Mouse (Mus musculus) cerebellum, adult 8-10 months (tissue): ENCODE measurements around the gene Fam184a.
"Not testable (repeated sequence)": the region's sequence is repeated elsewhere in the genome, so short reads cannot be mapped to it uniquely, and the experiment has no call there.

Source experiments
- DNase-seq: peaks from one replicate; pipeline ENCODE4 v3.0.0; 2022

Gene Fam184a

DNA sequence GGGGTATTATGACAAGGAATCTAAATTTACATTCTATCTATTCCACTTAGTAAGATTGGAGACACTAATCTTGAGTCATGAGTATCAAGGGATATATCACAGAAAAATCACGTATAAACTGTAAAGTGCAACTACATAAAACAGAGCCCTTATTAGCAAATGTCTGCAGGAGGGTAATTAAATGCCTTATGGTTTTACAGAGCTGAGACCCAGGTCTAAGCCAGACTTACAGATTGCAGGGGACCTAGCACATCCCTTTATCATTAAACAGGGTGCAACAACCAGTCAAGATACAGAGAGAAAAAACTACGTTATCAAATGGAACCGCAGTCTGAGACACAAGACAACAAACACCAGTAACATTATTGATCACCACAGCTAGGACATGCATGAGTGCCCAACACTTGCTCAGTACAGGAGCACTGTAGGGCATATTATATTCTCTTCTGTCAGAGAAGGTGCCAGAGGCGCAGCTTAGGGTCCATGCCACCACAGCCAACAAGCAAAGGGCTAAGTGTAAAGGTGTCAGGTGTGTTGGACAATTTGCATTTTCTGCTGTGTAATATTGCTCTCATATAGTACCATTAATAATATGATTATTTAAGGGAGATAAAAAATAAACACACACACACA is 61.9 kb downstream of the Fam184a start:
- no peak for DNase-seq

DNA sequence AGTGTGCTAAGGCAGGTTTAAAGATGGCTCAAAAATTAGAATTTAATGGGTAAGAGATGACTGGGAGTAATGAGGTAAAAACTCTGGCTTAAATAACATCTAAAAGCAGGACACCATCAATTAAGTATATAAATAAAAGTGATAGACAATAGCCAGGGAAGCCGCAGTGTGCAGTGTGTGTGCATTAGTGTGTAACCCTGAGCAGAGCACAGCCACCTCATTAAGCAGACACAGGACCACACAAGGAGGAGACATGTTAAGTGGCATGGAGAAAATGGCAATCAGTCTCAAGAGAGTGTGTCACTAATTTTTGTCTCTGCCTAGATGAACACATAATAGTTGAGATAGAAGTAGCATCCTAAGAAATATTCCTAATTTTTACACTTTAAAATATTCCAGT is 62.4 kb downstream of the Fam184a start:
- DNase-seq, result no peak

DNA sequence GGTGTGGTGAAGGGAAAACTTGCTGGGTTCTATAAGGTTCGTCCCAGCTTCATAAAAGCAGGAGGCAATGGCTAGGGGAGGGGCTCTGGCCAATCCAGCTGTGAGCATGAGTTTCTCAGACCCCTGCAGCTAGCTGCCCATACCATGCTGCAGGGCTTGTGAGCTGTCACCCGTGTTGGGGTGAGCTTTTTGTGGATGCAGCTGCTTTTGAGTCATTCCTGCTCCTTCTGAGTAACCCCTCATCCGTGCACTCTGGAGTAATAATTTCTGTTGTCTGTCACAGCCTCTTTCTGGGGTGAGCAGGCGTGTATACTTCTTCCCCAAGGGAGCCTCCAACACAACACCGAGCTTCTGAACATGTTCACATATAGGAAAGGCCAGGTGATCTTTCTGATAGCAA is 63.0 kb downstream of the Fam184a start:
- no peak for DNase-seq

DNA sequence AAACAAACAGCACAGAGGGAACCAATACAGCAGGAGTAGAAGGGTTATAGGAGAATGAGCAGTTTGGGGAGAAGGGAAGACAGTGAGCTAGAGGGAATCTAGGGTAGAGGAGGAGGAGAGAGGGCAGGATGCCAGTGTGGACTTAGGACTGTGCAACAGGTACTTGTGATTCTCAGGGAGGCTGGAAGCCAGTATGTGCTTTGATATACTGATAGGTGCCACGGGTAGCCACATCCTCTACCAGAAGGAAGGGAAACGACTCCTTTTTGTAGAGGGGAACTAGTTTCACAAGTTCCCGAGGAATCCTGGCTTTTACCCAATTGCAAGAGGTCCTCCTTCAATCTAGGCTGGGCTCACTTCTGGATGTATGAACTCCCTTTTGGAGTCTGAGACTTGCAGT is 65.1 kb downstream of the Fam184a start:
- DNase-seq, result no peak

DNA sequence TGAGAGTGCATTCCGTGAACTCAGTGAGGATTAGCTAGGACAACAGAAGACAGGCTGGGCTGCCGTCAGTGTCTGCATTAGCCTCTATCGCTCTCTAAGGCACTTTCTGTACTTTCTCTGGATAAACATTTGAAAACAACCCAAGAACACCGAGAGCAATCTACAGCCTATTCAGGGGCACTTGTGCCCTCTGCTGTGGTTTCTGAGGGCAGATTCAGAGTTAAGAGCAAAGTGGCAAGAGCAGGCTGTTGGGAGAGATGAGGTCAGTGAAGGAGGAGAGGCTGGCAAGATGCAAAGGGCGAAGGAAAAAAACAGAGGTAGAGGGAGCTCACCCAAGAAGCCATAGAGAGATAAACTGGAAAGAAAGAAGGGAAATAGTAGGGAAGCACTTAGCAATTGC is 67.7 kb downstream of the Fam184a start:
- no peak for DNase-seq

DNA sequence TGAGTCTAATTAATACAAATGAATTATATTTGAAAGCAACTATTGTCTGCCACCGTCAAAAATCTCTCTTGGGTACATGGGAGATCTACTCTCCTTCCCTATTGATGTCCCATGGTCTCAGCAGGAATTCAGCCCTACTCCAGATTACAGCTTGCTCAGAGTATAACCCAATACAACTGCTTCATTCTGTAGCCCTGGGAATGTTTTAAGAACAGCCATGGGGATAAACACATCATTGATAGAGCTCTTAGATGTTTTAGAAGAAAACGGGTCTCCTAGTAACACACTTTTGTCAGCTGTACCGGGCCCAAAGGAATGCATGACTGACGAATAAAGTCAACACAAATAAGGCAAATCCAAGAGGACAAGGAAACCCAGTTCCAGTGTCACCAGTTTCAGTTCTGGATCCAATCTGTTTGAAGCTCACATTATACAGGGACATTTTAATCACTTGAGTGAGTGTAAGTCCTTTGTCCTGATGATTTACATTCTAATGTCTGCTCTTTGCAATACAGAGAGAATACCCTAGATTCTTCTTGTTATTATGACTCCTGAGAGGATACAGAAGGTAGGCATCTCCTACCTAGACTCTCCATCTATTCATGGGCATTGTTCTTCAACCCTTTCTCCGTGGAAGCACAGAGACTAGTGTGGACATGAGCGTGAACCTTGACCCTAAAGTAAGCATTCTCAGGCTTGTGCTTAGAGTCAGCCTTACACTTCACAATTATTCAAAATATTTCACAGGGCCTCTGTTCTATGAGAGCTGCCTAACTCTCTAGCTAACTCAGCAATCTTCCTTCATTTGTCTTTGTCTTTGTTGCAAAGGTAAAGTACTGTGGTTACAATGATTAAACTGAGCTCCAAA is 71.0 kb downstream of the Fam184a start:
- no peak for DNase-seq

DNA sequence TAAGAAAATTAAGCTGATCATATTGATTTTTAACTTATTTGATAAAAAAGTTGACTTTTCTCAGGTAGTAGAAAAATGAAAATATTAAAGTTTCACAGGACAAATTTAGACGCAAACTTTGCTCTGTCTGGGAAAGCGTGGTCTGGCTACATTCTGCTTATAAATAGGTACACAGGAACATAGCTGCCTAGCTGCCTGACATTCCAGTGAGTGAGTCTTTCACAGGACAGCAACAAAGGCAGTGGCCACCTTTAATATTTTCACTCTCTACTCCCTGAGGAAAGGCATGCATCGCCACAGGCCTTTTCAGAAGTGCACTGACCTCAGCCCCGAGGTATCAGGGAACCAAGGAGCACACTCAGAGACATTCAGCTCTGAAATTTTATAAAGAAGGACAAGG is 89.1 kb downstream of the Fam184a start:
- no peak for DNase-seq

DNA sequence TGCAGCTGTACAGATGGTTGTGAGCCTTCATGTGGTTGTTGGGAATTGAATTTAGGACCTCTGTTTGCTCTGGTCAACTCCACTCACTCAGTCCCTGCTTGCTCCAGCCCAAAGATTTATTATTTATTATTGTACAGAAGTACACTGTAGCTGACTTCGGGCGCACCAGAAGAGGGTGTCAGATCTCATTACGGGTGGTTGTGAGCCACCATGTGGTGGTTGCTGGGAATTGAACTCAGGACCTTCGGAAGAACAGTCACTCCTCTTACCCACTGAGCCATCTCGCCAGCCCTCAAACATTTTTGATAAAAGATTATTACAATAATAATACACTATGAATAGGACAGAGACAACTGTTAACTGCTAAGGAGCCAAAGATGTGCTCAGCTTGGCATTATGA is 96.7 kb downstream of the Fam184a start:
- DNase-seq, result not testable (repeated sequence)

DNA sequence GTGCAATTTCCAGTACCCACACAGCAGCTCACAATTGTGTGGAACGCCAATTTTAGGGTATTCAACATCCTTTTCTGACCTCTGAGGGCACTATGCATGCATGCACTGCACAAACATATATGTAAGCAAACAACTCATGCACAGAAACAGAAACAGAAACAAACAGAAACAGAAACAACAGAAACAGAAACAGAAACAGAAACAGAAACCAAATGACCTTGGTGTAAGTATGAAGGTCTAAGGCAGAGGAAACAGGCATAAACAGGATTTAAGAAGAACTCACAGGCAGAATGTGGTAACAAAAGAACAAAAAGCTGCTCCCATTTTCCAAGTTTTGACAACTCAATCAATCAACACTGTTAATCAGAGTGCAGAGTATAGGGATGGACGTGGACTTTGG is 100.2 kb downstream of the Fam184a start:
- DNase-seq, result no peak

DNA sequence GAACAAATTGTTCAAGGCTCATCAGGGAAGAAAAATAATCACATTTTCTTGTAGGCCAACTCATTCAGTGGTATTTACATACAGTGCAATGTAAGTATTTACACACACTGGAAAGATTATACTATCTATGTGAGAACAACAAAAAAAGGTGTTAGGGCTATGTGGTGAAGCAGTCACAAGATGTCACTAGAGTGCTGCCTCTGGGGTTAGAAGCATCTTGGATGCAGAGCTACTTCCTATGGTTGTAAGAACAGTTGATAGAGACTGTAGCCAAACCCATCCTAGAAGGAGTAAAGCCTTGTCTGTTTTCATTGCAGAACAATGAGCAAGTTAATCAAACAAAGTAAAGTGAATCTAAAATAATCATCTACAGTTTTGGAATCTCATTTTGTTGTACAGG is 109.4 kb downstream of the Fam184a start:
- peak; percentile 48 for DNase-seq

DNA sequence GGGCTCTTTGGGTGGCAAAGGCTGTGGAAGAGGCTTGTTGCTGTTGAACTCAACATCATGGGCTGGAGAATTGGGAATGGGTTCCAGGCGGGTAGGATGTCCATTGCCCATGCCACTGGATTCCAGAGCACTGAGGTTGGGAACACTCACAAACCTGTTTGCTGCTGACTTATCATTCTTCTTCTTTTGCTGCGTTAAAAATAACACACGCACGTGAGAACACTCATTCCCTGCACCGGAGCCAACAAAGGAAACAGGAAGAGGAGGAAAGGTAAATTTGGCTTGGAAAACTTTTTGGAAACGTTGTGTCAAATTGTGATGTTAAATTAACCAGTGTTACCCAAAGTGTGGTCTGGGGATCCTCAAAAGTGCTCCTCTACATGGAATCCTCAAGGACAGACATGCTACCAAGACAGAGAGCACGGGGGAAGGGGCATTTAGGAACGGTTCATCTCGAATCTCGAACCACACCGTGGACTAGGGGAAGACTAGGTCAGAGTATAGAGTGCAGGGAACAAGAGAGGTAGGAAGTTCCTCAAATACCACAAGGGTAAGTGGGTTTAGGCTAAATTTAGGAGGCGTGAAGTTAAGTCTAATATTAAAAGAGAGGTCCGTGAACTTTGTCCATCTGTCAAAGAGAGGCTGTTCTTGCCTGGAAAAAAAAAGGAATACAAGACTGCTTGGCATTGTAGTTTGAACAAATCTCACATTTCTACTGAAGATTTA is 115.5 kb downstream of the Fam184a start:
- no peak for DNase-seq

DNA sequence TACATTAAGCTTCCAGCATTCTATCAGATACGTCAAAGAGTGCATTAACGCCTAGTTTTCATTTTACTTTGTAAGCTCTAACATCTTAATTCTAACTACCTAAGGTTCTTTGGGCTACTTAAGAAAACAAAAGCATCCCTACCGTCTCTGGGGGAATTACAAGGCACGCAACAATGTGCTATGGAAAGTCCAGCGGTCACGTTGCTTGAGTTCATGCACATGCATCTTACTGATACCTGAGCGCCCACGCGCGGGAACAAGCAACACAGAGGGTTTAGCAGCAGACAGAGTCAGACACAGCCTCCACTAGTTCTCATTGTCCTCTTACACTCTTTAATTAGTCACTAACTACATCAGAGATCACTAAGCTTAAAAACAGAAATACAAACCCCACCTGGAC is 116.8 kb downstream of the Fam184a start:
- no peak for DNase-seq

DNA sequence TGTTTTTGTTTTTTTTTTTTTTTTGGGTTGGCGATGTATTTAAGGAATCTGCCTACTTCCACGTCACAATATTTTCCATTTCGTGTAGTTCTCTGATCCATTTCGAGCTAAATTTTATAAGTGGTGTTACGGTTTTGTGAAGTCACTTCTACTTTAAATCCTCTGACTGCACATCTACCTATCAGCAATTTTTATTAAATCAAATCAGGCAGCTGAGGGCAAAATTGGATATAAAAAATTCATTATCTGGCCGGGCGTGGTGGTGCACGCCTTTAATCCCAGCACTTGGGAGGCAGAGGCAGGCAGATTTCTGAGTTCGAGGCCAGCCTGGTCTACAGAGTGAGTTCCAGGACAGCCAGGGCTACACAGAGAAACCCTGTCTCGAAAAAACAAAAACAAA is 120.6 kb downstream of the Fam184a start, which contains the start of gene Mcm9:
Gene Mcm9 (minus strand): TSS at position 101 of the 400 bp plus-strand sequence.
- DNase-seq, result not testable (repeated sequence)

DNA sequence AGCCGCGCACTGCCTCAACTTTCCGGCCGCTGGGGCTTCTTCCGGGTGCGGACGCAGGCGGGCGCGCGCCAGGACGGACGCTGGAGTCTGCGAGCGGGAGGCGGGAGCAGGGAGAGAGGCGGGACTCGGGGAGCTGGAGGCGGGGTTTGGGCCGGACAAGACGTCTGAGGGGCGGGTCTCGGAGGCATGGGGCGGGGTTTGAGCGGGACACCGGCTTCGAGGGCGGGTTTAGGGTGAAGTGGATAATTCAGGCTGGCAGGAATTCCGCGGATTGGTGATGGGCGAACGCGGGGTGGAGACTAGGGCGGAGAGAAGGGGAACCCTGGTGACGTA is 121.0 kb downstream of the Fam184a start:
- peak; percentile 97 for DNase-seq

DNA sequence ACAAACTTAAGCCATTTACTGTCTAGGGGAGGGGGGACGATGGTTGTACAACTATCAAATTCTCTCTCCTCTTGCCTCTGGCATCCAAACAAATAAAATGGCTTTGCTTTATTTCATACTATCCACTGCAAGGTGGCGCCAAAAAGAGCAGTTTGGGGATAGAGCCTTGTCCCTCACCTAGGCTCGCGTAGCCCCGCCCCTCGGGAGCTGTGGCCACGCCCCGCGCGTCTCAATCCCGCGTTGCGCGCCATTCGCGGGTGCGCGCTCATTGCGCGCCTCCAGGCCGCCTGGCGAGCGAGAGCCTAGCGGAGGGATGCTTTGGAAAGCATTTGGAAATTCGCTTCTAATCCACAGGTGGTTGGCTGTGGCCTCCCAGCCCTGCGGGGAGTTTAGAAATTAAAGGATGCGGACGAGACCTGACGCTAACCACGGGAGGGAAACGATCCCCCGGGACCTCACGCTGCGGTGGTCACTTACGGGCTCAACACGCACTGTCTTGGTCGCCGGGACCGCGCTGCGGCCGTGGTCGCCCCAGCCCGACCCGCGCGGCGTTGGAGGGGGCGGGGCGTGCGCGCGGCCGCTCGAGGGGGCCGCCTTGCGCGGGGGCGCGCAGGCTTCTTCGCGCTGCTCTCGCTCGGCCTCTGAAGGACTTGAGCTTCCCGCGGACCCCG is 121.5 kb downstream of the Fam184a start:
- peak; percentile 98 for DNase-seq

DNA sequence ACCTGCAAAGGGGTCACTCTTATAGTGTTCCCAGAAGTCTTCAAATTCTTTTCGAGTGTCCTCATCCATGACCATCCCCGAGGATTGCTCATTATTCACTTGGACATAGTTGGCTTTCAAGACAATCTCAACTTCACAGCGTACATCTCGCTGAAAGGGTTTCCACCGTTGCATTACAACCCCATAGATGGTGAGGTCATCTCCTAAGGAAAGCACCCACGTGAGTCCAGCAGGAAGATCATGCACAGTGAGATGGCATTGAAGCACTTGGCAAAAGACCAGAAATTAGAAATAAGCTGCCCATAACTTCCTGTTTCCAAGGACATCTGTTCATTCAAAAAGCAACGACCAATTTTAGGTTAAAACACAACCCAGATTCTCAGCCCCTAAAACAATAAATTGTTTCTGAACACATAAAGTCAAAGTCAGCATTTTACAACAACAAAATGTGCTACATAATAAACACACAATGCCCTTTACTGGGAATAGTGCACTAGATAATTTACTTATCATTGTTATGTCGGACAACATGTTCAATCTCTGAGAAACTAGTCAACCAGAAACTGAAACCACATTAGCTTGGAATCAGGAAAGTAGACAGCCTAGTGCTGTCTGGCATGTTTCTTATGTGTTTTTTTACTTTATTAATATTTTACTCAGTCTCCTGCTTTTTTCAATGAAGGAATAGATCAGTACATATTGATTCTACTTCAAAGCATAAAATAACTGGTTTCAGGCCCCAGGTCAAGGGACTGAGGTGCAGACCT is 134.9 kb downstream of the Fam184a start:
- DNase-seq, result no peak

DNA sequence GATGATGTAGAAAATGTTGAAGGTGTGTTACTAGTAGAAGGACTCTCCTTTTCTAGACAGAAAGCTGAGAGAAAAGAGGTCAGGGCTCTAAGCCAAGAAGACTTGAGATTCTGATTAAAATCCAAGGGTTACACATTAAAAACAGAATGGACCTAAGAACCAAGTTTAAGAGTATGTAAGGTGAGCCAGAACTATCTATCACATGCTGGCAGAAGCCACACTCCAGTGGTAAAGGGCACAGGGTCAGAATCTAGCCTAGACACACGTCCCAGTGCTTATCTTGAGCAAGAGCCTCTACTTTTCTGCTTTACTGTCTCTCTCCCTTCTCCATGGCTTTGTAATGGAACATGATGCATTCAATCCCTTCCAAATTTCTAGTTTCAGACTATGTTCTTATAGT is 137.0 kb downstream of the Fam184a start:
- DNase-seq, result no peak

DNA sequence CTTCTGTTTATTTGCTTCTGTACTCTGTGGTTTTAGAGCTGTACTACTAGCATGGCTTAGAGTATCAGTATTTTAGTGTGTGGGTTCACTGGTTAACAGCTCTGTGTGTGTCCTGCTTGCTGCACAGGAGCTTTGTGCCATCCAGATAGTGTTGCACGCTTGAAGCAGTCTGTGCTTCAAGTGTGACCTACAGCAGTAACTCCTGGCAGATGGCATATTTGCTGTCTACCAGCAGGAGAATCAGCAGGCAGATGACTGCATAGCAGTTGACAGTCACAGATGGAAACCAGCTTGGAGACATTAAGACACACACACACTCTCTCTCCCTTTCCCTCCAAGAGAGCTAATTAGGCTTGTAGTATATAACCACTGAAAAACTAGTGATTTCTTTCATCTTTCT is 138.8 kb downstream of the Fam184a start:
- peak; percentile 73 for DNase-seq

DNA sequence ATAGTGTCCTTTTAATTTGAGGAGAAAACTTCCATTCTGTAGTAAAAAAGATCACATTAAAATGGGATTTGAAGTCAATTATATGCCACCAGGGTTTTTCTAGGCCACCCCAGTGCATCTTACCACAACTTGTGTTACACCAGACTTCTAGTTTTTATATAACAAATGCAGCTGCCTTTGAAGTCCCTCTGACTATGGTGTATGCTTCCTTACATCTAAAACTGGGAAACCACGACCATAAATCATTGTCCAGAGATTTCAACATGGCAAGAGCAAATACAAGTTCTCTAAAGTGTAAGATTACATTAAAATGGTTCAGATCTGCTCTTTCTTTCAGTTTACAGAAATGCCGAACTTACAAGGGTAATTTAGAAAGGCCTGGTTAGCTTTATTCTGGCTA is 142.6 kb downstream of the Fam184a start:
- DNase-seq, result no peak

DNA sequence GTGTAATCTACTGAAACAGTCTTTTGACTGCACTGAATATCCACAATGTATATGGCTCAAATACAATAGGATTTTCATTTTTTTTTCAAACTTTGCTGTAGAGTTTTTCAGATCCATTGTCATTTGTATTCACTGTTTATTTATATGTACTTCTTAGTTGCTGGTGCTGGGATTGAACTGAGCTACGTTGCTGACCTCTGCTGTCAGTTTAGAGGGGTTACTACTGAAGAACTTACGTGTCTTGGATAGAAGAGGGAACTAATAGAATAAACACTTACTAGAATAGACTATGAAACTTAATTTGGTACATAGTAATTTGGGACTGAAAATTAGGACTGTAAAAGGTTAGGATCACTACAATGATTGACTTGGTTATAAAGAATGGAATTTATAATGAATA is 145.6 kb downstream of the Fam184a start:
- DNase-seq, result no peak

DNA sequence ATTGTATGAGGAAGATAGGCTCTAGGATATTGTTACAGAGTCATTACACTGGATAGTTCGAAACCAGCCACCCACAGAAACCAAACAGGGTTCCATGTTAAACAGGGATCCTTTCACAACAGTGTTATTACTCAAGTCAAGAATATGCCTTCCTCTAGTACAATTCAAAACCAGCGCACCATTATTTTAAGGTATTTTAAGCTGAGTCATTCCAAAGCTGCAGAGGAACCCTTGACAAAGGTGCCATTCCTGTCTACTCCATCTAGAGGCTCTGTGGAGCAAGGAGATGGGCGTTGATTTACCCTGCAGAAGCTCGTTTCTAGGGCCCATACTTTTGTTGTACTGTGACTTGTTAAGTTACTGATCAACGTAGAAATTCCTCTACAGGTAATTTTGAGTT is 152.1 kb downstream of the Fam184a start:
- DNase-seq, result no peak

DNA sequence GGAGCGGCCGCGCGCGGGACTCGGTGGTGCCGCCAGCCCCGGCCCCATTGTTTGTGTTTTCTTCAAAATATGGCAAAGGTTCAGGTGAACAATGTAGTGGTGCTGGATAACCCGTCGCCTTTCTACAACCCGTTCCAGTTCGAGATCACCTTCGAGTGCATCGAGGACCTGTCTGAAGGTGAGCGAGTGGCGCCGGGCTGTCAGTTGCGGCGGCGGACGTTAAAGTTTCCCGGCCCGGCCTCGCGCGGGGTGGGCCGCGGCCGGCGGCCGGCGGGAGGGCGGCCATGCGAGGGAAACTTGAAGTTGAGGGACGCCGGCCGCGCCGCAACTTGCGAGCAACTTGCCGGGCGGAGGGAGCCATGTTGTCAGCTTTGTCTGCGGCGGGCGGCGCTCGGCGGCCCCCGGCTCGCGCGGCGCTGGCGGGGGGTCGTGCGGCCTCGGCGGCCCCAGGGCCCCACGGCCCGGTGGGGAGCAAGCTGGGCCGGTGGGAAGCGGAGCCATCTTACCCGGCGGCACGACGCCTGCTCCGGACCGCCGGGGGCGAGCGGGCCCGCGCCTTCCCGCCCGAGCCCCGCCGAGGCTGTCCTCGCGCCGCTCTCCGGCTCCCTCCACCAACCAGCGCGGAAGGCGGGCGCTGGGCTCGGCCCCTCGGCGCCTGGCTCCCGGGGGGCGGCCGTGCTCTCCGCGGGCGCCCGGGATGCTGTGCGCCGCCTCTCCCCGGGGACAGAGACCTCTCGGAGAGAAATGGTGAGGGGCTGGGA is 153.6 kb downstream of the Fam184a start:
- DNase-seq, result peak; percentile 41
